Mouse (Mus musculus): ENCODE results near the gene Chchd1. TPM values are rescaled to one million over a fixed set of nuclear protein-coding genes. Genes with fewer than 3 reads are reported as not detected.
A peak's percentile ranks its signal among the peaks of the same experiment; 100 is the strongest.

Chchd1 gene
- polyA plus RNA-seq, 1 experiment from 2014 or later, result 88.5 TPM

- DNase-seq (no peak), ATAC-seq (no peak)
- Histone ChIP-seq H3K4me1 (ENCODE audit: insufficient read depth) (peaks cover 15% of the 10 kb centered on the region), H3K36me3 (replicated peaks; ENCODE audit: insufficient read depth, low read length) (no peaks in the 10 kb centered on the region), H3K27me3 (ENCODE audit: insufficient read depth, low read length) (peaks cover 31% of the 10 kb centered on the region), H3K27ac (ENCODE audit: low read depth) (no peak overlapping the region), H3K9me3 (ENCODE audit: low read length) (no peaks in the 10 kb centered on the region), H3K4me3 (ENCODE audit: low read depth, low read length) (no peak overlapping the region), H3K9ac (replicated peaks) (no peak overlapping the region), H3K4me2 (ENCODE audit: low read depth, low read length) (no peak overlapping the region)
- TF ChIP-seq EP300 (IDR thresholded peaks at IDR 0.05; ENCODE audit: low read depth), result no peak
- TF ChIP-seq CTCF (IDR thresholded peaks at IDR 0.05; ENCODE audit: low read depth), result no peak
- 91% methylated on average over 7 of the region's 7 CpGs for WGBS (ENCODE audit: insufficient replicate concordance)
These were observed 43.1 kb upstream of the Chchd1 start for GRCm38 (mm10) chr14:20659687-20660086.

GRCm38 (mm10) chr14:20660827-20661660 lies 41.8 kb upstream of the Chchd1 start:
- DNase-seq (peak; percentile 91), ATAC-seq (peak; percentile 94)
- H3K4me1 ChIP-seq (ENCODE audit: insufficient read depth), result peaks cover 10% of the 10 kb centered on the region
- H3K9ac ChIP-seq (replicated peaks), result peak overlapping the region; percentile 68
- no peaks in the 10 kb centered on the region for H3K9me3 ChIP-seq (ENCODE audit: low read length)
- H3K4me3 ChIP-seq (ENCODE audit: low read depth, low read length), result peak overlapping the region; percentile 65
- no peaks in the 10 kb centered on the region for H3K36me3 ChIP-seq (replicated peaks; ENCODE audit: insufficient read depth, low read length)
- H3K4me2 ChIP-seq (ENCODE audit: low read depth, low read length), result peak overlapping the region; percentile 98
- TF ChIP-seq EP300 (IDR thresholded peaks at IDR 0.05; ENCODE audit: low read depth) (no peak), CTCF (IDR thresholded peaks at IDR 0.05; ENCODE audit: low read depth) (peak; percentile 95)
- H3K27ac ChIP-seq (ENCODE audit: low read depth), result peak overlapping the region; percentile 72
- WGBS (ENCODE audit: insufficient replicate concordance), result 3% methylated on average over 52 of the region's 52 CpGs
- peaks cover 31% of the 10 kb centered on the region for H3K27me3 ChIP-seq (ENCODE audit: insufficient read depth, low read length)

- TF ChIP-seq EP300 (IDR thresholded peaks at IDR 0.05; ENCODE audit: low read depth) (no peak), CTCF (IDR thresholded peaks at IDR 0.05; ENCODE audit: low read depth) (no peak)
- Histone ChIP-seq H3K27me3 (ENCODE audit: insufficient read depth, low read length) (peaks cover 31% of the 10 kb centered on the region), H3K36me3 (replicated peaks; ENCODE audit: insufficient read depth, low read length) (no peaks in the 10 kb centered on the region), H3K4me2 (ENCODE audit: low read depth, low read length) (peak overlapping the region; percentile 98), H3K4me1 (ENCODE audit: insufficient read depth) (peaks cover 10% of the 10 kb centered on the region), H3K9ac (replicated peaks) (peak overlapping the region; percentile 68), H3K9me3 (ENCODE audit: low read length) (no peaks in the 10 kb centered on the region), H3K4me3 (ENCODE audit: low read depth, low read length) (peak overlapping the region; percentile 65), H3K27ac (ENCODE audit: low read depth) (peak overlapping the region; percentile 72; the same call in 1 of the 2 replicates)
- DNase-seq (no peak), ATAC-seq (no peak)
- 25% methylated on average over 19 of the region's 19 CpGs for WGBS (ENCODE audit: insufficient replicate concordance)
These were observed 41.0 kb upstream of the Chchd1 start for GRCm38 (mm10) chr14:20661661-20662331.

DNA sequence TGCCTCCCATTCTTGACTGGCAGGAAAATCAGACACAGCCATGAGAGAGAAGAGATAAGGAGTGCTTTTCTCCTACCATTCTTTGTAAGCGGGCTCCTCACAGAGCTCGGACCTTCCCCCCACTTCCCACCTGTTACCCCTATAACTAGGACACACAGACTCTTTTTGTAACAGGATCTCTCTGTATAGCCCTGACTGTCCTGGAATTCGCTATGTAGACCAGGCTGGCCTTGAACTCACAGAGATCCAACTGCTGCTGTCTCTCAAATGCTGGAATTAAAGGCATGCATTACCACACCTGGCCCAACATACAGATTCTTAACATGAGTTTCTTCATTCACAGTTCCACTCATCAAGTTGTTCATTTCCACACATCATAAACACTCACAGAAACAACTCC lies 40.1 kb upstream of the Chchd1 start:
- H3K9ac ChIP-seq (replicated peaks), result no peak overlapping the region
- TF ChIP-seq EP300 (IDR thresholded peaks at IDR 0.05; ENCODE audit: low read depth) (no peak), CTCF (IDR thresholded peaks at IDR 0.05; ENCODE audit: low read depth) (no peak)
- H3K27ac ChIP-seq (ENCODE audit: low read depth), result no peak overlapping the region
- DNase-seq (no peak), ATAC-seq (no peak)
- 72% methylated on average over 3 of the region's 3 CpGs for WGBS (ENCODE audit: insufficient replicate concordance)
- no peak overlapping the region for H3K4me3 ChIP-seq (ENCODE audit: low read depth, low read length)
- H3K4me2 ChIP-seq (ENCODE audit: low read depth, low read length), result no peak overlapping the region
- H3K36me3 ChIP-seq (replicated peaks; ENCODE audit: insufficient read depth, low read length), result no peaks in the 10 kb centered on the region
- H3K4me1 ChIP-seq (ENCODE audit: insufficient read depth), result peaks cover 10% of the 10 kb centered on the region
- H3K9me3 ChIP-seq (ENCODE audit: low read length), result no peaks in the 10 kb centered on the region
- peaks cover 31% of the 10 kb centered on the region for H3K27me3 ChIP-seq (ENCODE audit: insufficient read depth, low read length)

DNA sequence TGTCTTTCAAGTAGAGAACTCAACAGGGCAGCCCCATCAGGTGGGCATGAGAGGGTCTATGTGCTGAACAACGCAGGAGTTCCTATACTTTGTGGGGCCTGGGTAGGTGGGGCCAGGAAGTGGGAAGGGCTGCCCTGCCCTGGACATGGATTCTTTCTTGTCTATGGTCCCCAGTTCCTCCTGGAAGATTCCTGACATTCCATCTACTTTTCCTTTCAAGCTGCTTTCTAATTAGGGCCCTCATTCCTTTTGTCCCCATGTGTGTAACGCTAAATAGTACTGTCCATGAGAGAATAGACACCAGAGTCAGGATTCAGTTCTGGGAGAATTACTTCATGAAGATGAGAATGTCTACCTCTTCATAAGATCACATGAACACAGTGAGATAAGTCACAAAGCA lies 39.2 kb upstream of the Chchd1 start:
- Histone ChIP-seq H3K4me1 (ENCODE audit: insufficient read depth) (peaks cover 10% of the 10 kb centered on the region), H3K27ac (ENCODE audit: low read depth) (no peak overlapping the region), H3K36me3 (replicated peaks; ENCODE audit: insufficient read depth, low read length) (no peaks in the 10 kb centered on the region), H3K9ac (replicated peaks) (no peak overlapping the region), H3K4me2 (ENCODE audit: low read depth, low read length) (no peak overlapping the region), H3K27me3 (ENCODE audit: insufficient read depth, low read length) (peaks cover 31% of the 10 kb centered on the region), H3K9me3 (ENCODE audit: low read length) (no peaks in the 10 kb centered on the region), H3K4me3 (ENCODE audit: low read depth, low read length) (no peak overlapping the region)
- 66% methylated on average over 2 of the region's 2 CpGs for WGBS (ENCODE audit: insufficient replicate concordance)
- DNase-seq (no peak), ATAC-seq (no peak)
- TF ChIP-seq EP300 (IDR thresholded peaks at IDR 0.05; ENCODE audit: low read depth) (no peak), CTCF (IDR thresholded peaks at IDR 0.05; ENCODE audit: low read depth) (no peak)

GRCm38 (mm10) chr14:20664436-20664835 lies 38.4 kb upstream of the Chchd1 start:
- no peak overlapping the region for H3K27ac ChIP-seq (ENCODE audit: low read depth)
- no peak for DNase-seq
- H3K9me3 ChIP-seq (ENCODE audit: low read length), result no peaks in the 10 kb centered on the region
- H3K27me3 ChIP-seq (ENCODE audit: insufficient read depth, low read length), result peaks cover 31% of the 10 kb centered on the region
- peaks cover 10% of the 10 kb centered on the region for H3K4me1 ChIP-seq (ENCODE audit: insufficient read depth)
- H3K36me3 ChIP-seq (replicated peaks; ENCODE audit: insufficient read depth, low read length), result no peaks in the 10 kb centered on the region
- TF ChIP-seq CTCF (IDR thresholded peaks at IDR 0.05; ENCODE audit: low read depth) (no peak), EP300 (IDR thresholded peaks at IDR 0.05; ENCODE audit: low read depth) (no peak)
- ATAC-seq, result no peak
- no peak overlapping the region for H3K4me3 ChIP-seq (ENCODE audit: low read depth, low read length)
- no peak overlapping the region for H3K9ac ChIP-seq (replicated peaks)
- no peak overlapping the region for H3K4me2 ChIP-seq (ENCODE audit: low read depth, low read length)
- WGBS (ENCODE audit: insufficient replicate concordance), result 57% methylated on average over 3 of the region's 3 CpGs

Measured in liver, postnatal 0 days (tissue).